Mouse (Mus musculus) adrenal gland, adult 8-10 months (tissue): Measurements from ENCODE around the gene Cfap65. TPM values are rescaled to one million over a fixed set of nuclear protein-coding genes. Genes with fewer than 3 reads are reported as not detected.

Source experiments
- DNase-seq: peaks from one replicate; pipeline ENCODE4 v3.0.0; 2022
- total RNA-seq, 4 experiments: library from RNA; stranded (reverse); gene quantifications; 2 replicates each; pipeline ENCODE4 v1.2.4; 2022

Gene Cfap65
- total RNA-seq = under 1 TPM in 1 of 4 experiments, not detected in 3; 0.03 TPM

DNA sequence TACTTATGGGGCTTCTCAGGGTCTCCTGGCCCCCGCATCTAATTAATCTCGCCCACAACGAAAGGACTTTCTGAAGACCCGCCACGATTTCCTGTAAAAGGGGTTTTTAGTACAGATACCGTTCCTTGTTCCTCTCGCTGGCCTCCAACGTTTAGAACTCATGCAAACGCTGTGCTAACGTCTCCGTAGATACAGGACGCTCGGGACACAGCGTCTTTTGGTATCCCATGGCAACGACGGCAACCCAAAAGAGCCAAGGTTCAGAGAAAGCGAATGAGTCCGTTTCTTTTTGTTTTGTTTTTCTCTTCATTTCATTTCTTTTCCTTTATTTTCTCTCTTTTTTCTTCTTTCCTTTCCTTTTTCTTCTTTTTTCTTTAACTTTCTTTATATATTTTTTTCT lies at the start of gene Cfap65:
TSS of gene Cfap65 (minus strand) at position 198 of the 400 bp plus-strand sequence.
- DNase-seq = peak; percentile 32

DNA sequence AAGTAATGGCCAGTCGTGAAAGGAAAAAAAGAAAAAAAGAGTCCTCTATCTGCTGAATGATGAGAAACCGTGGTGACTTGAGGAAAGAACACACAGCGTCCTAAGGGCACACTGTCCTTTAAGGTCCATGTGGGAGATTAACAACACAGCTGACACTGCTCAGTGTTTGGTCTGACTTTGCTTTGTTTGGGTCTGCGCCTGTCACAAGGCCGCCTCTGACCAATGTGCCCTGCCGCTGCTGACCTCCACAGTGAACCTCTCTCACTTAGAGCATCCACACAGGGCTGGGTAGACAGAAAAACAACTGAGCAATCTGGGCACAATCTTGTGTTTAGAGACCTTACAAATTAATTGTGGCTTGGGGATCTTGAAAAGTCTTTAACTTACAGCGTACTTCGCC lies 41.6 kb upstream of the Cfap65 start:
- no peak for DNase-seq

DNA sequence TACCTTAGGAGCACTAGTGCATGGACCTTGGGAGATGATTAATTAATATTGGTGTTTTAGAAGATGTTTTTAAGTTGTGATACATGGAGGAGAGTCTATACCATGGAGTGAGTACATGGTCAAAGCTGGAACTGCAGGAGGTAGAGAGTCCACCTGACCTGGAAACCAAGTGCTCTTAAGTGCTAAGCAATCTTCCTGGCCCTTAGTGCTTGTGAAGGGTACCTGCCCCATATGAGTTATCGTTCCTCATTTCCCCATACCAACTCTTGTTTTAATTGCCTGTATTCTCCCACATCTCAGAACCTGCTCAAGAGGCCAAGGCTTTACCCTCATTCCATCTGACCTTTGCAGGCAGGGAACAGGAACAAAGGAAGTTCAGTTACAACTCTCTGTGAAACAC lies 40.5 kb upstream of the Cfap65 start:
- no peak for DNase-seq

DNA sequence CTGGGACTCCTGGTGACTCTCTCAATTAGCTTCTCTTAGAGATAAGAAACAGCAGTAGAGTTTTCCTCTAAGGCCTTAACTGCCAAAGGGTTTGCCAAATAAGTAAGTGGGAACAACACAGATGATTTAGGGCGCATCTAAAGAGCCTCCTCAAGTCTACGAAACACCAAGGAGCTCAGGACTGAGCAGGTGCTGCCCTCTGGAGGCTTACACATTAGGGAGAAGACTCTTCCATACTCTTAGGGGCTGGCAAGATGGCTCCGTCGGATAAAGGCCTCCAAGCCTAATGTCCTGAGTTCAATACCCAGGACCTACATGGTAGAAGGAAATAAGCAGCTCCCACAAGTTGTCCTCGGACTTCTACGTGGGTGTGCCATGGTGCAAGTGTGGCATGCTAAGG lies 38.2 kb upstream of the Cfap65 start:
- no peak for DNase-seq

DNA sequence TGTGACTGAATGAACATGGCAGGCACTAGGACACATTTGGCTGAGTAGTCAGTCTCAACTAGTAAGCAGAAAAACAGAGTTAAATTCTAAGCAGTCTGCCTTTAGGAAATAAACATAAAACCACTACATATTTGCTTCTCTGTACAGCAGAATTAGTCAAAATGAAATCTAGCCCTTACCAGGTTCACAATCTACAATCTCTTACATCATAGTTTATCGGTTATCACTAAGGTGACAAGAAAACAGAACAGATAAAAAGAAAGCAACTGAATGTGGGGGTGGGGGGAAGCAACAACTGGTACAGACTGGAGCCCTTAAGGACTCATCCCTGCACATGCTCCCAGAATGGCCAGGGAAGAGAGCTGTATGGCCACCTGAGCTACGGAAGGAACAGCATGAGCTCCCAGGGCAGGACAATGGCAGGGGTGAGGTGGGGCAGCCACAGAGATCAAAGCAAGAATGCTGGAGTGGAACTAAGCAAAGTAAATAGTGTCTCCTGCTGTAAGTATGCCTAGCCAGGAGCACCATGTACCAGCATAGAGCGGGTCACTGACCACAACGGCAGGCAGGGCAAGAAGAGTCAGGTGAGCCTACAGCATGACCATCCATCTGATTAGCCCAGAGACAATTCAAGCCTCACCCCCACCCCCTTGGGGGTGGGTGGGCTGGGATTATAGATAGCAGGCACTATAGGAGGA lies 36.1 kb upstream of the Cfap65 start:
- DNase-seq = no peak

DNA sequence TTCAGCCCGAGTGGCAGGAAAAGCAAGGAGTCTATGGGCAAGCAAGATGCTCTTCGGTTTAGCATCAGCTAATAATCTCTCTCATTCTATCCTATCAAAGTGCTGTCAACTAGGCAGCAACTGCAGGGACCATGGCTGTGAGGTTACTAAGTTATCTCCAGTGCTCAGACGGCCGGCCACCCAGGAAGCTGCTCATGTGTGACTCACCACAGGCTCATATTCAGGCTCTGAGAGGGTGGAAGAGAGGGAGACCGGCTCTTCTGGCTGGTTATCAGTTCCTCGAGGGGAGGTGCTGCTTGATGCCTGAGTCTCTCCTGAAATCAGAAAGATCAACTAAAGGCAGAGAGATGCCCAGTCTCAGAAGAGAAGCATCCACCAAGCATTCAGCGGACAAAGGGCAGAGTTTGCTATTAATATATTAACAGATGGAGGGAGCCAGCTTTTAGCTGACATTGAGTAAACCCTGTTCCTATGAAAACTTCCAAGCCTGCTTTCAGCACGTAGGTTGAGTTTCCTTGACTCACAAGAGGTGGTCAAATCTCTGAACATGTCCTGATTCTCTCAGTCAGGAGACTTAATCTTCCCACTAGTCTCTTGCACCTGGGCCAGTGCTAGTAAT lies 32.7 kb upstream of the Cfap65 start:
- DNase-seq = no peak

DNA sequence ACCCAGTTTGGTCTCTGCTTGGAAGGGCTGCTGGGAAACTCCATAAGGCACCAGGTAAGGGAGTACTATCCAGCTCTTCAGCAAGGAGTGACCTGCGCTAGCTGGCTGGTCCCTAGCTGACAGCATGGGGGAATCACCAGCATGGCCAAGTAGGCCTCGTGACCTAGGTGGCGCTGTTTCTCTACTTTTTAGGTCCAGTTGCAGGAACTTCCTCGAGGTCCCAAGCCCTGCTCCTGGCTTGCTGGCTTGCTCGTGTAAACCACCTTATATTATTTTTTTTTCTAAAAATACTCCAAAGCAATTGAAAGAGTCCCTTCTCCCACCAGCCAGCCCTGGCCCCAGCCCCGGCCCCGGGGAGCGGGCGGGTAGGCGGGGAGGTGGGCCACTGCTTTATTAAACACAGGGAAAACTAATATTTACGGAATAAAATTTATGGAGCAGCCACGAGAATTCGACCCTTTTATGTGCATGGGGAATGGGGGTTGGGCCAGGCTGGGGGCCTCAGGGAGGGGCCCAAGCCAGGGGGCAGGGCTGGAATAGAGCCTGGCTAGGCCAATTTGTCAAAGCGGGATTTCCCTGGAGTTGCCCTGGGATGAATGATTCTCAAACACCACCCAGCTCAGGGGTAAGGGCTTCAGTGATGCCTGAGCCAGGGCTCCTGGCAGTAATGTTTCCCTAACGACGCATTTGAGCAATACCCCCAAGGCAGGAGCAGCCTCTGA lies 29.3 kb upstream of the Cfap65 start:
- peak; percentile 35 for DNase-seq

DNA sequence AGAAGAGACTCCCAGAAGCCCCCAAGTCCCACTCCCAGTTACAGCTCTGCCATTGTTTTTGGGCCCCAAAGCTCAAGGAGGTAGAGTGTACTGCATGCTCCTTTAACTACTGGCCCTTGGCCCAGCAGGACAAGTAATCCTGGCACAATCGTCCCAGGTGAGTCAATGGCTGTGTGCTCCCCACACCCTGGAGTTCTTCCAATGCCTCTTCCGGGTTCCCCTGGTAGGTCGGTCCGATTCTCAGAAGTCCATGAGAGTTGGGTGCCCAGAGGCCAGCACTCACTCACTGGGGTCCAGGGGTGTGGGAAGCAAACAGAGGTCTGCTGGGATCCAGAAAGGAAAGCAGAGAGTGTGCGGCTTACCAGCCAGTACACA lies 27.4 kb upstream of the Cfap65 start:
- DNase-seq = no peak

DNA sequence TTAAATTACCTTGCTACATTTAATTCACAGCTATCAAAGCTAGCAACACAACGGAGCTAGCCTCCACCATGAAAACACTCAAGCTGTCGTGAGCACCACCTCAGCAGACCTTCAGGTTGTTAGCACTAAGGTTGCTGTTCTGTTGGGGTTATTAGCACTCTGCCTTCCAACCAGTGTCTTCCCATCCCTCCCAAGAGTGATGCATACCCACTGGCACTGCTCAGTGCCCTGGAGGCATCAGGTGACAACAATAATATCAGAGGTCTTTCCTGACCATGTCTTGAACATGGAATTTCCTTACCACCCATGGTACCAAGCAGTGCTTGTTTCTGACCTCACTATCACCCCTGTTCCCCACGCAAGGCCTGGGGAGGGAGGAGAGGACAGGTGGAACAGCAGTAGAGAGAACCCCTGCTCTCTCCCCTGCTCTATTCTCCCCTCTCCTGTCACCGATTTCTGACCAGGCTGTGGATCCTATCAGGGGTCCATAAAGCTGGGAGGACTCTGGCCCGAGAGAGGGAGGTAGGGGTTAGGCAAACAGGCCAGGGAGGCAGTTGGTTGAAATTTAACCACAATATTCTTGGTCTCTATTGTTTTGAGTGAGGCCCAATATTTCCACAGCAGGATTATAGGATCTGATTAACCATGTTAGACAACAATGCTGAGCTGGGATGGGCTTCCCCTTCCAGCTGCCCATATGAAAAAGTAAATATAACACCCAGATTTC lies 26.9 kb upstream of the Cfap65 start:
- no peak for DNase-seq

DNA sequence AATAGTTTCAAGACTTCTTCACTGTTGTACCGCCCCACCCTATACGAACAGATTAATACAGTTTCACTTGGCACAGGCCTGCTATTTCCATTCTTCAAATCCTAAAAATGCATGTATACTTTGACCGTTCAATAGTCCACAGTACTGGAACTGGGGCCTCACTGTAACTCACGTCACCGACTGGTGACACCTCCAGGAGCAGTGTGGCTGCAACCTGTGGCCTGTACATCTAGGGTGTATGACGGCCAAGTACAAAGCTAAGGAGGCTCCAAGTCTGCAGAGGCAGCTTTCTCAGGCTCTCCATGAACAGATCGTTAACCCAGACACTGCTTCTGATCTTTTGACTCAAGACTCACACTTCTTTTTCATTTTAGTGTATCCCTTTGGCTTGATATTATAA lies 26.3 kb upstream of the Cfap65 start:
- DNase-seq = no peak

DNA sequence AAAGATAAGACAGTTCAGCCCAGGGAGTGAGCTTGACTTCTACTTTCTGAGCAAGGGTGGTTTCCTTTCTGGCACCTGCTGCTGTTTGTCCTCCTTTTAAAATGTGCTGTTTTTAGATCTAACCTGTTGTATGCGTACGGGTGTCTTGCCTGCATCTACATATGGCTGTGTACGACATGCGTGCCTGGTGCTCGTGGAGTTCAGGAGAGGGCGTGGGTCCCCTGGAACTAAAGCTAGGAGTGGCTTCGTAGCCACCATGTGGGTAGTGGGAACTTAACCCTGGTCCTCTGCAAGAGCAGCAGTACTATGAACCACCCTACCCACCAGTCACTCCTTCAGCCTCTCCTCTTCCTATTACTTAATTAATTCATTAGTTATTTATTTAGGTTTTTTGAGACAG lies 24.7 kb upstream of the Cfap65 start:
- DNase-seq = no peak

DNA sequence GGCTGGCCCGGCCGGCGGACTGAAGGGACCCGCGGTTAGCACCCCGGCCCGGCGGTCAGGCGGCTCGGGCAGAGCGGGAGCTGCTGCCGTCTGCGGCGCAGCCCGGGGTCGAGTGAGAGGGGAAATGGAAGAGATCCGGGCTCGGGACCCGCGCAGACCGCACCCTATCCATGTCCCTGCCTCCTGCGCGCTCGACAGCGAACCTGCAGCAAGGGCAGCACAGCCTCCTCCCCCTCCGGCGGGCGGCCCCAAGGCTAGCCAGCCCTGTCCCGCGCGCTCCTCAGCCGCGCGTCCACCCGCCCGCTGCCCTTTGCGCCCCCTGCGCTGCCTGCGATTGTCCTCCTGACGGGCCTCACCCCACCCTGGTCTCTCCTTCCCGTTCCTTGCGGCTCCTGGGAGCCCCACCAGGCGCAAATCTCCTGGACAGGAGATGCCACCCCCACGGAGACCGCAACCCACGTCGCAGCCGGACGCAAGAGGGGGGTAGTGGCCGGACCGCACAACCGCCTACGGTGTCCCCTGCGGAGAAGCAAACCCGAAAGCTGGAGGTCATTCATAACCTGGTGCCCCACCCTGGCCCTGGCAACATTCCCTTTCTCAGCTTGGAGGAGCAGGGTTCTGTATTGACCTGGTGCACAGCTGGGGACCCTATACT lies 16.3 kb upstream of the Cfap65 start, which contains the start of gene Ihh:
TSS of gene Ihh (minus strand) at position 117 of the 655 bp plus-strand sequence.
- no peak for DNase-seq

DNA sequence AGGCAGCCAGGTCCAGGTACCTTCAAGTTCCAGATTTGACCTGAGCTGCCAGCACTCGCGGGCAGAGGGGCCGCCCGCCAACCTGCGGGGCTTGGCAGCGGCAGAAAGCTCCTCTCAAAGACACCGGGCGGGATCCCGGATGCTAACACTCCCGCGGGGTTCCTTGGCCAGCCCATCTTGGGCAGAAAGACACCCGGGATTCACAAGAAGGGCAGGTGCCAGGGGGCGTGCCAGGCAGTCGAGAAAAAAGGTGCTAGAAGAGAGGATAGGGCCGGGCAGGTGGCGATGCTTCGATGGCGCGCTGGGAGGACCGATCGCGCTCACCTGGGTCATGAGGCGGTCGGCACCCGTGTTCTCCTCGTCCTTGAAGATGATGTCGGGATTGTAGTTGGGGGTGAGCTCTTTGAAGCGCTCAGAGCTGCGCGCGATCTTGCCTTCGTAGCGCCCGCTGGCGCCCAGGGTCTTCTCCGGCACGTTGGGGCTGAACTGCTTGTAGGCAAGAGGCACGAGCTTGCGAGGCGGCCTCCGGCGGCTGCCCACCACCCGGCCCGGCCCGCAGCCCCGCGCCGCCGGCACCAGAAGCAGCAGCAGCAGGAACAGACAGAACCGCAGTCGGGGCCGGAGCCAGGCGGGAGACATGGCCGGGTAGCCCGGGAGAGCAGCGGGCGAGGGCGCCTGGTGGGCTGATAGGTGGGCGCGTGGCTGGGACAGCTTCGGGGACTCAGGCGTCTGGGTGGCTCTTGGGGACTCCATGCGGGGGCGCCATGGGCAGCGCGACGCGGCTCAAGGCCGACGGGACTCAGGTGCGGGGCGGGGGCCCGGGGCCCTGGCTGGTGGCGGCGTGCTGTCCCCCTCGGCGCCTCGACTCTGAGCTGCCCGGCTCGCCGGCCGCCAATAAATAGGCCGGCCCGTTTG lies 15.4 kb upstream of the Cfap65 start:
- DNase-seq = no peak

DNA sequence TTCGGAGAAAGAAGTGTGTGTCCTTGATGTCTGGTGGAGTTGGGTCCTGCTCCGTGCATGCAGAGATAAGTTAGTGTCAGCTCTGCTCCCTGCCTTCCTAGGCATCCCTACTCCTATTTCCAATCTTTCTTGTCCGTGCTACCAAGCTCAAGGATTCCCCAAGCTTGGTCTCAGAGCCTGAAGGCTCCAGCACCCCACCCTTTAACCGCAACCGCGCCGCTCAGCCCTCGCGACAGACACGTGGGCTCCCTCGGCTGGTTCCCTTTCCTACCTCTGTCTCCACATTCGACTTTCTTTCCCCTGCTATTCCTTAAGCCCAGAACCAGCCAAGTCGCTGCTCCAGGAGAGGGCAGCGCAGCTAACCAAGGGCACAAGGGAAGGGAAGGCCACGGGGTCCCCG lies 14.7 kb upstream of the Cfap65 start:
- DNase-seq = no peak

DNA sequence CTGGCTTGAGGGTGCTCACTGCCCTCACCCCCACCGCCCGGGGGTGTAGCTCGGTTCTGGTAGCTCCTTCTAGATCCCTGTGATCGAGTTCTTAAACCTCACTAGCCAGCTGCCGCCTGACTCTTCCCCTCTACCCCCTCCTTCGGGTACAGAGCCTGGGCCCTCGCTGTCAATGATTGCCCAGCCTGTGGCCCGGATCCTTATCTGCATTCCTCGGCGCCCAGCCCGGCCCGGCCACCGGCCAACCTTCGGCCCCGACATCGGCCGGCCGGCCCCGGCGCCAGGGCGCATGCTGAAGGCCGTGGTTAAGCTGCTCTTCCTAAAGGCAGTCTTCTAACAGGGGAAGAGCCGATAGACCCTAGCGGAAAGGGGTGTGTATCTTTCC lies 14.3 kb upstream of the Cfap65 start:
- no peak for DNase-seq

DNA sequence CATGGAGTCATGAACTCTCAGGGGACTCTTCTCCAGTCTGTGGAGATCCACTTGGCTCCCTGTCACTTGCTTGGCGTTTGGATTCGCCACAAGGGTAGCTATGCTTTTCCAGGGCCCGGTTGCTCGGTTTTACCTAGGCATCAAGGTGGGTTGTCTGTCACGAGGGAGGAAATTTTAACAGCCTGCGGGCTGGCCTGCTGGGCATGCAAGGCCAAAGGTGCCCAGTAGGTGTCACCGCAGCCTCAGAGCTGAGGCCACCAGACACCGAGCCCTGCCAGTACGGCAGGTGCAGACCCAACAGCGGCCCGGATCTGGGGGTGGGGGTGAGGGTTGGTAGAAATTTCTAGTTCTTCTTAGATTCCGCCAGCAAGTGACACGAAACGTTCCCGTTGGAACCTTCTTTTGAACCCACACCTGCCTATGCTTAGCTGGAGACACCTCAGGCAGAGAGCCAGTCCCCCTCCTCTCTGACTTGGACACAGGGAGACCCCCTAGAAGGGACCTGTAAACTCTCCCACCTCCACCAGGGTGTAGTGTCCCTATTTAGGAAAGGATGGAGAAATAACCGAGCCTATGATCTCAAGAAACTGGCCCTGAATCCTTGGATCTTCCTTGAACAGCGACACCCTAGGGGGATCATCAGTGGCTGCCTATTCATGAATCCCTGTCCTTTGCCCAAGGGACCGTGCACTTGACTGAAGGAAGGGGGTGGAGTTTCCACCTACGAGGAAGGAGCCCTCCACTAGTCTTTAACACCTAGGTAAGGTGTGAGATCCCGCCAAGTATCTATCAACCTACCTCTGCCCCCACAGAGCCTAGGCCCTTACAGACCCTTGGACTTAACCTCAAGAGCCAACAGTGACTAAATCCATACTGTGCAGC lies 13.6 kb upstream of the Cfap65 start:
- DNase-seq = peak; percentile 28

DNA sequence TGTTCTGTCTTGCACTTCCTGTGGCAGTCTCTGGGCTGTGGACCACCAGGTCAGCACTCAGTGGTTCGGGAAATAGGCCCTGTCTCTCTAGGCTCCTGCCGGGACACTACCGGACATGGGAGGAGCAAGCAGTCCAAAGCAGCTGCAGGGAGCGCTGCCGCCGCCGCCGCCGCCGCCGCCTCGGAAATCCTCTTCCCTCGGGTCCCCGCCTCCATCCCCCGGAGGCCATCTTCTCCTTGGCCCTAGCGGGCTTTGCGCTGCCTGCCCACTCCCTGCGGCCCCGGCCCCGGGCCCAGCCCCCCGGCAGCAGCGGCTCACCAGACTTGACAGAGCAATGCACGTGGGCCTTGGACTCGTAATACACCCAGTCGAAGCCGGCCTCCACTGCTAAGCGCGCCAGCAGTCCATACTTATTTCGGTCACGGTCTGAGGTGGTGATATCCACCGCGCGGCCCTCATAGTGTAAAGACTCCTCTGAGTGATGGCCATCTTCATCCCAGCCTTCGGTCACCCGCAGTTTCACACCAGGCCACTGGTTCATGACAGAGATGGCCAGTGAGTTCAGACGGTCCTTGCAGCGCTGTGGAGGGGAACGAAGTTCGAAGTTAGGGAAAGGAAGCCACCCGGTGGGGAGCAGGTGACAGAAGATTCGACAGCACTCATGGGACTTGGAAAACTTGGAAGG lies 12.7 kb upstream of the Cfap65 start:
- no peak for DNase-seq

DNA sequence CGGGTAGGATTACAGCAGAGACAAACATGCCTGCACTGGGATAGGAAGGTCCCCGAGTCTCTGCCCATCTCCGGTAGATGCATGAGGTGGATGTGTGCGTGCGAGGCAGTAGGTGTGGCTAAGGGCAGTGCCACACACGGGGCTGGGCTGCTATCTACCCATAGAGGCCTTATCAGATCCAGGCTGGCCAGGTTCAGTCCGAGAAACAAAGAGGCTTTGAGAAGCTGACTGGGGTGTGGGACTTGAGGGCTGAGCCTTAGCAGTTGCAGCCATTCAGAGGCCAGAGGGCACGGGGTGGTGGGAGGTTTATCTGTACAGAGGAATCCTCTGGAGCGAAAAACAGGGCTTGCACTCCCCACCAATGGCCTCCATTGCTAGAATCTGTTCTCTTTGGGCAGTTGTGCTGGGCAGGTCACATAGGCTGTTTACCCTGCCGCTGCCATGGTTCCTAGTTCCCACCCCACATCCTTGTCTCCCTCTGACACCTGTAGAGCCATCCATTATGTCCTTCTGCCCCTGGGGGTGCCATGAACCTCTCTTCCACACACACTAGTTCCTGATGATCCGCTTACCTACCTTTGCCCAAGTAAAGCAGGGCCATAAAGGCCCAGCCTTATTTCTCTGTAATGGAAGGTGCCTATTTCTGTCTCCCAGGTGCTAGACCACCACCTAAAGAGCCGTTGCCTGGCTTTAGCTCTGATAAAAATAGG lies 6.4 kb upstream of the Cfap65 start:
- DNase-seq = no peak

DNA sequence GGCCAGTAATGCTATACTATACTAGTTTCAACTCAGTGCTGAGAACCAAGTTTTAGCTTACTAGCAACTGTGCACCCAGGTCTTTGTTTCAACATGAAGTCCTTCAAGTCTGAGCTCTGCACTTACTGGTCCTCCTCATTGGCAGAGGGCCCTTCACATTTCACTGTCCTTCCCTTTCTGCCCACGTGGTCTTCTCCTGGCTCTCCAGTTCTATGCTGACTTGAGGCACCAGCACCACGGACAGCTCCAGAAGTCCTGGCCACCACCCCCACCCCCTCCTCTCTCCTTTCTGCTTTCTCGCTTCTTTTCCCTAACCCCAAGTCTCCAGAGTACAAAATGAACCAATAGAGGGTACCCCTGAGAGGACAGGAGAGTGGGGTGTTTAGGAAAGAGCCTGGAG lies 4.4 kb upstream of the Cfap65 start:
- no peak for DNase-seq
